Mouse (Mus musculus) small intestine, adult 2 months (tissue): ENCODE measurements around the gene Magix.

ENCODE experiments used
- CTCF ChIP-seq: fragments of 200-500 bp; IDR thresholded peaks from 2 replicates; pipeline ENCODE4 v1.5.1; 2012; ENCODE audit warnings: low read depth, mild to moderate bottlenecking, control low read depth, inconsistent platforms, low read length, moderate library complexity, mixed read lengths; ENCODE audit not compliant: insufficient replicate concordance, insufficient read length; ENCODE audit errors: extremely low read depth
- POLR2A ChIP-seq: fragments of 200-500 bp; IDR thresholded peaks from 2 replicates; pipeline ENCODE4 v1.6.1; 2012; ENCODE audit warnings: low read depth, mild to moderate bottlenecking, control low read depth, inconsistent platforms, low read length, moderate library complexity

DNA sequence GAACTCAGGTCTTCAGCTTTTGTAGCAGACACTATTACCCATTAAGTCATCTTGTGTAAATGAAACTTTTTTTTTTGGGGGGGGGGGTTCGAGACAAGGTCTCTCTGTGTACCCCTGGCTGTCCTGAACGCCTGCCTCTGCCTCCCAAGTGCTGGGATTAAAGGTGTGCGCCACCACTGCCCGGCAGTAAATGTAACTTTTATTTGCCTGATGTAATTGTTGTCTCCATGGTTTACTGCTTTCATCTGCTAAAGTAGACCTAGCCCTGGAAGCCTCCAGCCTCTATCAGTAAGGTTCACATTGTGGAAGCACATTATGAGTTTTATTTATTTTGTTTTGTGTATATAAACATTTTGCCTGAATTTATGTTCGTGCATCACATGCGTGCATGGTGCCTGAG is 15.5 kb upstream of the Magix start:
- no peak for TF ChIP-seq CTCF
- TF ChIP-seq POLR2A: no peak
